Mouse (Mus musculus): ENCODE measurements around the gene Gnmt. TPM values are rescaled to one million over a fixed set of nuclear protein-coding genes. Genes with fewer than 3 reads are reported as not detected.
A peak's percentile ranks its signal among the peaks of the same experiment; 100 is the strongest.

Gene Gnmt
- total and polyA plus RNA-seq, 3 experiments, result 0.62 to 1.6 TPM; not detected in 1

- TF ChIP-seq POLR2AphosphoS2 (IDR thresholded peaks at IDR 0.05; ENCODE audit: low read length) (peak; percentile 81; the same call in 1 of the 2 replicates), HCFC1 (IDR thresholded peaks at IDR 0.05; ENCODE audit: low read depth, low read length) (peak; percentile 53; the same call in 1 of the 2 replicates), ZC3H11A (IDR thresholded peaks at IDR 0.05; ENCODE audit: low read depth, low read length) (no peak), MYC (IDR thresholded peaks at IDR 0.05; ENCODE audit: low read depth, low read length) (no peak), ETS1 (IDR thresholded peaks at IDR 0.05; ENCODE audit: low read depth, low read length) (peak; percentile 17; the same call in 1 of the 2 replicates), GATA1 (IDR thresholded peaks at IDR 0.05; ENCODE audit: low read depth, low read length) (no peak), CTCF (IDR thresholded peaks at IDR 0.05 in 2 of 3, conservative IDR thresholded peaks at IDR 0.05 in 1 of 3; ENCODE audit: control insufficient read depth in 1 of 3, insufficient read depth in 1 of 3, low read depth in 2 of 3, low read length in 3 of 3, poor library complexity in 1 of 3, severe bottlenecking in 1 of 3) (no peak), BHLHE40 (IDR thresholded peaks at IDR 0.05; ENCODE audit: borderline replicate concordance, low read depth, low read length) (no peak), CHD1 (IDR thresholded peaks at IDR 0.05; ENCODE audit: low read depth, low read length) (no peak; the same call in 1 of the 2 replicates), ZNF384 (IDR thresholded peaks at IDR 0.05; ENCODE audit: low read depth, low read length) (no peak), TAL1 (IDR thresholded peaks at IDR 0.05; ENCODE audit: low read length) (no peak), NRF1 (IDR thresholded peaks at IDR 0.05; ENCODE audit: insufficient read depth, low read depth, low read length, poor library complexity, severe bottlenecking) (peak; percentile 61), TBP (IDR thresholded peaks at IDR 0.05; ENCODE audit: low read depth, low read length) (peak; percentile 93), NELFE (IDR thresholded peaks at IDR 0.05; ENCODE audit: low read depth, low read length) (peak; percentile 91), ZKSCAN1 (IDR thresholded peaks at IDR 0.05; ENCODE audit: low read depth, low read length) (no peak), ZMIZ1 (IDR thresholded peaks at IDR 0.05; ENCODE audit: low read depth, low read length) (peak; percentile 95), POLR2AphosphoS5 (IDR thresholded peaks at IDR 0.05; ENCODE audit: borderline replicate concordance, low read depth, low read length) (no peak), POLR2A (IDR thresholded peaks at IDR 0.05; ENCODE audit: control insufficient read depth in 1 of 2, insufficient read depth in 1 of 2, low read depth in 1 of 2, low read length in 2 of 2, poor library complexity in 1 of 2) (peak; percentile 67 to 98; a peak in 3 of 4 replicates)
Measured at GRCm38 (mm10) chr17:46704887-46705835, 23.8 kb downstream of the Gnmt start, which contains the start of gene Ppp2r5d (continued).

- peak overlapping the region; percentile 60 for H3K27ac ChIP-seq (ENCODE audit: control insufficient read depth, low read depth, low read length)
- H3K9me3 ChIP-seq (replicated peaks; ENCODE audit: insufficient read depth, low read length), result no peaks in the 10 kb centered on the region
- peaks cover 23% of the 10 kb centered on the region for H3K79me2 ChIP-seq (ENCODE audit: control insufficient read depth, insufficient read depth, low read length, poor library complexity)
- peak overlapping the region; percentile 82 to 83 for H3K4me3 ChIP-seq (ENCODE audit: control insufficient read depth in 1 of 2, insufficient read depth in 1 of 2, low read depth in 2 of 2, low read length in 2 of 2)
- H3K36me3 ChIP-seq (ENCODE audit: control insufficient read depth in 1 of 2, insufficient read depth in 2 of 2, low read length in 2 of 2), result peaks cover 0 to 12% of the 10 kb centered on the region in 2 experiments; a peak in 2 of 4 replicates
- peak; percentile 63 for DNase-seq (ENCODE audit: low read depth, low spot score)
- TF ChIP-seq POLR2AphosphoS2 (IDR thresholded peaks at IDR 0.05; ENCODE audit: low read length) (no peak), MYC (IDR thresholded peaks at IDR 0.05; ENCODE audit: low read depth, low read length) (no peak), ELF1 (IDR thresholded peaks at IDR 0.05; ENCODE audit: low read depth, low read length) (no peak), UBTF (IDR thresholded peaks at IDR 0.05; ENCODE audit: borderline replicate concordance, insufficient read depth, low read depth, low read length) (0 out of 2 replicates have a peak, but pooled peaks have one; percentile 26), SIN3A (IDR thresholded peaks at IDR 0.05; ENCODE audit: low read length) (0 out of 2 replicates have a peak, but pooled peaks have one; percentile 6)
- H3K9ac ChIP-seq (ENCODE audit: control insufficient read depth, low read depth, low read length, poor library complexity, severe bottlenecking), result peak overlapping the region; percentile 89
- no peaks in the 10 kb centered on the region for H3K27me3 ChIP-seq (ENCODE audit: control insufficient read depth in 1 of 2, insufficient read depth in 2 of 2, low read length in 2 of 2)
- peaks cover 3 to 21% of the 10 kb centered on the region in 2 experiments for H3K4me1 ChIP-seq (ENCODE audit: control insufficient read depth in 1 of 2, insufficient read depth in 2 of 2, low read length in 2 of 2)
Measured at GRCm38 (mm10) chr17:46703971-46704886, 24.7 kb downstream of the Gnmt start.
